Mouse (Mus musculus): ENCODE data around the gene Ip6k1.
A peak's percentile ranks its signal among the peaks of the same experiment; 100 is the strongest.

The Ip6k1 gene

GRCm38 (mm10) chr9:108062142-108062541 is 59.8 kb downstream of the Ip6k1 start:
- DNase-seq, result no peak

- no peak for DNase-seq
These were observed 61.1 kb downstream of the Ip6k1 start for GRCm38 (mm10) chr9:108063361-108063760.

- DNase-seq, result peak; percentile 85 to 87
These were observed 63.2 kb downstream of the Ip6k1 start for GRCm38 (mm10) chr9:108065491-108066011.

GRCm38 (mm10) chr9:108067199-108067598 is 64.9 kb downstream of the Ip6k1 start:
- peak in 1 of 2 experiments; percentile 45 for DNase-seq

- DNase-seq, result peak; percentile 92 to 93
These were observed 65.6 kb downstream of the Ip6k1 start for GRCm38 (mm10) chr9:108067900-108068299.

- no peak for DNase-seq
These were observed 66.7 kb downstream of the Ip6k1 start for GRCm38 (mm10) chr9:108069007-108069406.

- no peak for DNase-seq
These were observed 67.2 kb downstream of the Ip6k1 start for GRCm38 (mm10) chr9:108069529-108069928.

- DNase-seq, result no peak
These were observed 69.5 kb downstream of the Ip6k1 start for GRCm38 (mm10) chr9:108071801-108072200.

GRCm38 (mm10) chr9:108072481-108072924 is 70.2 kb downstream of the Ip6k1 start:
- DNase-seq, result peak; percentile 53 to 67

GRCm38 (mm10) chr9:108073141-108073930 is 71.0 kb downstream of the Ip6k1 start:
- peak; percentile 74 for DNase-seq

- DNase-seq, result no peak
These were observed 77.9 kb downstream of the Ip6k1 start, which contains the start of gene Mst1 for GRCm38 (mm10) chr9:108080168-108080567. Gene Mst1 (plus strand): TSS chr9:108080436.

- peak; percentile 59 to 62 for DNase-seq
These were observed 80.2 kb downstream of the Ip6k1 start for GRCm38 (mm10) chr9:108082549-108082948.

- no peak for DNase-seq
These were observed 80.7 kb downstream of the Ip6k1 start, which contains the start of gene Rnf123 for GRCm38 (mm10) chr9:108082988-108083431. Gene Rnf123 (minus strand): TSS chr9:108083346.

- no peak for DNase-seq
These were observed 81.3 kb downstream of the Ip6k1 start for GRCm38 (mm10) chr9:108083561-108083960.

- DNase-seq, result no peak
These were observed 83.0 kb downstream of the Ip6k1 start for GRCm38 (mm10) chr9:108085261-108085660.

- no peak for DNase-seq
These were observed 88.4 kb downstream of the Ip6k1 start for GRCm38 (mm10) chr9:108090611-108091120.

GRCm38 (mm10) chr9:108093586-108093985 is 91.3 kb downstream of the Ip6k1 start:
- DNase-seq, result peak; percentile 54 to 58

- peak; percentile 96 to 98 for DNase-seq
These were observed 92.1 kb downstream of the Ip6k1 start, which contains the start of gene Apeh for GRCm38 (mm10) chr9:108094184-108094941. Gene Apeh (minus strand): TSS chr9:108094606.

- DNase-seq, result peak in 1 of 2 experiments; percentile 47
These were observed 92.7 kb downstream of the Ip6k1 start for GRCm38 (mm10) chr9:108094998-108095411.

- DNase-seq, result peak; percentile 85 to 86
These were observed 93.2 kb downstream of the Ip6k1 start for GRCm38 (mm10) chr9:108095518-108095917.

GRCm38 (mm10) chr9:108095949-108096712 is 93.8 kb downstream of the Ip6k1 start:
- DNase-seq, result no peak
